9 mouse cellular contexts compared by ENCODE assay signal in the genomic region with DNA sequence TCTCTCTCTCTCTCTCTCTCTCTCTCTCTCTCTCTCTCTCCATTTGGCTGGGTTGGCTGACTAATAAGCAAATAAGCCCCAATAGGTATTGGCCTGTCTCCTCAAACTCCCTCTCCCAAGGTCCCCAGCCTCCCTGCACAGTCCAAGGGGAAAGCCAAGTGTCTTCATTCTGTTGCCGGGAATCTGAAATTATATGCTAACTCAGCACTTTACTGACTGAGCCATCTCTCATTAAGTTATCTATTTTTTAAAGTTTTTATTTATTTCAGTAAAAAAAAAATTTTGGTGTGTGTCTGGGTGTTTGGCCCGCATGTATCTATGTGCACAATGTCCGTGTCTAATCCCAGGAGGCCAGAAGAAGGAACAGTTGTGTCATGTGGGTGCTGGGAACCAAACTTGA. TPM values are rescaled to one million over a fixed set of nuclear protein-coding genes. Genes with fewer than 3 reads are reported as not detected.
DNase-seq lines count a peak whose midpoint lies in the region; ATAC-seq lines count a peak whose summit lies in the region.
"Had no signal": no experiment of that assay in that cellular context is flagged by ENCODE, and none has a peak within 500 bp of the region (broad histone marks: within the 10 kb centered on the region; RNA-seq: fewer than 3 reads in every experiment).

No protein-coding gene starts in this region.

- no peak for ATAC-seq in liver, embryonic 11.5 days (replicated peaks; ENCODE audit: low FRiP score)
- ATAC-seq in forebrain, embryonic 11.5 days (replicated peaks; ENCODE audit: low FRiP score) = no peak
- no peak for ATAC-seq in stomach, embryonic 14.5 days (ENCODE audit: insufficient number of reproducible peaks, insufficient read depth, low FRiP score, low read depth)

- H3K9me3 ChIP-seq in liver, embryonic 11.5 days (ENCODE audit: control insufficient read depth, low read length) = no peaks in the 10 kb centered on the region
- no peaks in the 10 kb centered on the region for H3K9me3 ChIP-seq in forebrain, embryonic 11.5 days (ENCODE audit: control insufficient read depth, low read length)
- no peaks in the 10 kb centered on the region for H3K9me3 ChIP-seq in limb, embryonic 10.5 days (replicated peaks)
- H3K9me3 ChIP-seq in stomach, embryonic 14.5 days (ENCODE audit: control insufficient read depth, low read depth, low read length) = no peaks in the 10 kb centered on the region

- H3K27me3 ChIP-seq in liver, embryonic 11.5 days (replicated peaks; ENCODE audit: control insufficient read depth, insufficient read depth, low read length) = no peaks in the 10 kb centered on the region
- H3K27me3 ChIP-seq in forebrain, embryonic 11.5 days (ENCODE audit: control insufficient read depth, insufficient read depth, low read length) = no peaks in the 10 kb centered on the region
- no peaks in the 10 kb centered on the region for H3K27me3 ChIP-seq in limb, embryonic 10.5 days (ENCODE audit: low read depth, poor library complexity, severe bottlenecking)
- H3K27me3 ChIP-seq in stomach, embryonic 14.5 days (ENCODE audit: control insufficient read depth, insufficient read depth, low read length) = no peaks in the 10 kb centered on the region

- H3K9ac ChIP-seq in liver, embryonic 11.5 days (ENCODE audit: low read depth, low read length) = peak overlapping the region; percentile 17; the same call in 1 of the 2 replicates
- H3K9ac ChIP-seq in forebrain, embryonic 11.5 days (ENCODE audit: low read length) = no peak overlapping the region
- no peak overlapping the region; the same call in 1 of the 2 replicates for H3K9ac ChIP-seq in stomach, embryonic 14.5 days (replicated peaks; ENCODE audit: low read depth, low read length)

- peak overlapping the region; percentile 73 for H3K4me3 ChIP-seq in liver, embryonic 11.5 days (ENCODE audit: low read depth, low read length)
- no peak overlapping the region for H3K4me3 ChIP-seq in forebrain, embryonic 11.5 days (ENCODE audit: low read depth, low read length)
- H3K4me3 ChIP-seq in limb, embryonic 10.5 days = peak overlapping the region; percentile 71; the same call in 1 of the 2 replicates
- no peak overlapping the region for H3K4me3 ChIP-seq in stomach, embryonic 14.5 days (ENCODE audit: low read depth, low read length)

- no peak for DNase-seq in liver, embryonic 11.5 days (ENCODE audit: low spot score)
- DNase-seq in liver = no peak
- no peak for DNase-seq in forebrain, embryonic 11.5 days (ENCODE audit: low spot score)
- no peak for DNase-seq in limb, embryonic 10.5 days (ENCODE audit: low spot score)
- no peak for DNase-seq in urinary bladder, adult 2 months (ENCODE audit: low spot score)
- DNase-seq in B cell, adult 2 months = no peak
- DNase-seq: cerebellum, postnatal 25 days; heart, postnatal 4 days had no signal

- no peak overlapping the region for H3K27ac ChIP-seq in liver, embryonic 11.5 days (ENCODE audit: low read depth, low read length)
- H3K27ac ChIP-seq in forebrain, embryonic 11.5 days (ENCODE audit: low read depth, low read length) = no peak overlapping the region
- no peak overlapping the region for H3K27ac ChIP-seq in limb, embryonic 10.5 days
- 0 out of 2 replicates have a peak overlapping the region, but pooled peaks have one; percentile 48 for H3K27ac ChIP-seq in stomach, embryonic 14.5 days (ENCODE audit: low read length)

- no peaks in the 10 kb centered on the region for H3K36me3 ChIP-seq in liver, embryonic 11.5 days (ENCODE audit: control insufficient read depth, insufficient read depth, low read length)
- no peaks in the 10 kb centered on the region for H3K36me3 ChIP-seq in forebrain, embryonic 11.5 days (ENCODE audit: control insufficient read depth, insufficient read depth, low read length)
- peaks cover 23% of the 10 kb centered on the region for H3K36me3 ChIP-seq in limb, embryonic 10.5 days
- H3K36me3 ChIP-seq in stomach, embryonic 14.5 days (ENCODE audit: control insufficient read depth, insufficient read depth, low read length) = no peaks in the 10 kb centered on the region; the same call in 1 of the 2 replicates

- H3K4me1 ChIP-seq in liver, embryonic 11.5 days (replicated peaks; ENCODE audit: control insufficient read depth, insufficient read depth, low read length) = peaks cover 31% of the 10 kb centered on the region
- H3K4me1 ChIP-seq in forebrain, embryonic 11.5 days (replicated peaks; ENCODE audit: control insufficient read depth, insufficient read depth, low read length) = peaks cover 3% of the 10 kb centered on the region; the same call in 1 of the 2 replicates
- peaks cover 69% of the 10 kb centered on the region for H3K4me1 ChIP-seq in limb, embryonic 10.5 days
- peaks cover 27% of the 10 kb centered on the region for H3K4me1 ChIP-seq in stomach, embryonic 14.5 days (ENCODE audit: control insufficient read depth, insufficient read depth, low read length)

- peak overlapping the region; percentile 92 for H3K4me2 ChIP-seq in liver, embryonic 11.5 days
- peak overlapping the region; percentile 76; the same call in 1 of the 2 replicates for H3K4me2 ChIP-seq in forebrain, embryonic 11.5 days (ENCODE audit: low read depth, low read length, severe bottlenecking)
- peak overlapping the region; percentile 57 for H3K4me2 ChIP-seq in stomach, embryonic 14.5 days (replicated peaks; ENCODE audit: low read depth, low read length)

- 84% methylated on average over 3 of the region's 3 CpGs for WGBS in liver, embryonic 11.5 days
- 86% methylated on average over 3 of the region's 3 CpGs for WGBS in forebrain, embryonic 11.5 days
- WGBS in limb, embryonic 10.5 days = 89% methylated on average over 3 of the region's 3 CpGs
- 80% methylated on average over 3 of the region's 3 CpGs for whole genome bisulfite sequencing in stomach, embryonic 14.5 days

RNA-seq across cellular contexts. Expression of gene Twf2, which starts 1.0 kb away (rescaled TPM):
- 58.4 and 61.1 TPM in 2 replicates for polyA plus RNA-seq in liver, embryonic 11.5 days (2014; fragmentation: Nextera tagmentation; extraction: Ambion mirVana)
- 61.3 and 65.5 TPM in 2 replicates for polyA plus RNA-seq in forebrain, embryonic 11.5 days (2014; fragmentation: Nextera tagmentation; extraction: Ambion mirVana)
- 75.1 and 76.6 TPM in 2 replicates for polyA plus RNA-seq in limb, embryonic 10.5 days (2016; fragmentation: Nextera tagmentation; extraction: Ambion mirVana)
- polyA plus RNA-seq in stomach, embryonic 14.5 days (2014; fragmentation: Nextera tagmentation; extraction: Ambion mirVana) = 67.7 and 69.3 TPM in 2 replicates
- 33.1 and 35.7 TPM in 2 replicates for polyA plus RNA-seq in urinary bladder, adult 2 months (2012; rRNA removed)

RNA-seq across cellular contexts. Expression of gene Ppm1m, which starts 2.3 kb away (rescaled TPM):
- 25.3 and 26.9 TPM in 2 replicates for polyA plus RNA-seq in liver, embryonic 11.5 days (2014; fragmentation: Nextera tagmentation; extraction: Ambion mirVana)
- 37.5 and 40.9 TPM in 2 replicates for polyA plus RNA-seq in forebrain, embryonic 11.5 days (2014; fragmentation: Nextera tagmentation; extraction: Ambion mirVana)
- 53.1 and 57.5 TPM in 2 replicates for polyA plus RNA-seq in limb, embryonic 10.5 days (2016; fragmentation: Nextera tagmentation; extraction: Ambion mirVana)
- 35.6 and 38.3 TPM in 2 replicates for polyA plus RNA-seq in stomach, embryonic 14.5 days (2014; fragmentation: Nextera tagmentation; extraction: Ambion mirVana)
- polyA plus RNA-seq in urinary bladder, adult 2 months (2012; rRNA removed) = 40.2 and 47.0 TPM in 2 replicates

RNA-seq across cellular contexts. Expression of gene Tlr9, which starts 20.5 kb away (rescaled TPM):
- not detected in 2 replicates for polyA plus RNA-seq in liver, embryonic 11.5 days (2014; fragmentation: Nextera tagmentation; extraction: Ambion mirVana)
- not detected in 2 replicates for polyA plus RNA-seq in forebrain, embryonic 11.5 days (2014; fragmentation: Nextera tagmentation; extraction: Ambion mirVana)
- not detected in 2 replicates for polyA plus RNA-seq in limb, embryonic 10.5 days (2016; fragmentation: Nextera tagmentation; extraction: Ambion mirVana)
- 0.13 TPM in 1 of 2 replicates, not detected in the other for polyA plus RNA-seq in stomach, embryonic 14.5 days (2014; fragmentation: Nextera tagmentation; extraction: Ambion mirVana)
- polyA plus RNA-seq in urinary bladder, adult 2 months (2012; rRNA removed) = 1.8 and 2.5 TPM in 2 replicates

RNA-seq across cellular contexts. Expression of gene Wdr82, which starts 31.2 kb away (rescaled TPM):
- polyA plus RNA-seq in liver, embryonic 11.5 days (2014; fragmentation: Nextera tagmentation; extraction: Ambion mirVana) = 18.8 TPM in 2 replicates
- polyA plus RNA-seq in forebrain, embryonic 11.5 days (2014; fragmentation: Nextera tagmentation; extraction: Ambion mirVana) = 33.5 and 34.6 TPM in 2 replicates
- polyA plus RNA-seq in limb, embryonic 10.5 days (2016; fragmentation: Nextera tagmentation; extraction: Ambion mirVana) = 26.2 and 28.8 TPM in 2 replicates
- polyA plus RNA-seq in stomach, embryonic 14.5 days (2014; fragmentation: Nextera tagmentation; extraction: Ambion mirVana) = 29.0 and 31.3 TPM in 2 replicates
- polyA plus RNA-seq in urinary bladder, adult 2 months (2012; rRNA removed) = 67.9 and 72.1 TPM in 2 replicates

RNA-seq across cellular contexts. Expression of gene Glyctk, which starts 44.0 kb away (rescaled TPM):
- 12.4 and 15.7 TPM in 2 replicates for polyA plus RNA-seq in liver, embryonic 11.5 days (2014; fragmentation: Nextera tagmentation; extraction: Ambion mirVana)
- 9.8 and 10.2 TPM in 2 replicates for polyA plus RNA-seq in forebrain, embryonic 11.5 days (2014; fragmentation: Nextera tagmentation; extraction: Ambion mirVana)
- 0.83 and 1.9 TPM in 2 replicates for polyA plus RNA-seq in limb, embryonic 10.5 days (2016; fragmentation: Nextera tagmentation; extraction: Ambion mirVana)
- 1.2 and 1.5 TPM in 2 replicates for polyA plus RNA-seq in stomach, embryonic 14.5 days (2014; fragmentation: Nextera tagmentation; extraction: Ambion mirVana)
- polyA plus RNA-seq in urinary bladder, adult 2 months (2012; rRNA removed) = 1.1 and 1.5 TPM in 2 replicates

Comparison
In these comparisons a context has a peak if more than half of its experiments do, and no peak if none do; other contexts are left out.
1. H3K4me3 ChIP-seq: peak in liver, embryonic 11.5 days (single experiment) and limb, embryonic 10.5 days (single experiment); none in forebrain, embryonic 11.5 days (single experiment) and stomach, embryonic 14.5 days (single experiment).
2. Peak in every context shown above with its lines, with median percentiles within 50 percentile points of each other: H3K4me2 ChIP-seq.